Mouse (Mus musculus): ENCODE data around the gene Umod. TPM values are rescaled to one million over a fixed set of nuclear protein-coding genes. Genes with fewer than 3 reads are reported as not detected.

Gene Umod
- polyA plus RNA-seq, 1 experiment from 2014 or later = 3.5 TPM

- Histone ChIP-seq H3K4me2 (no peak overlapping the region), H3K27ac (no peak overlapping the region), H3K4me3 (replicated peaks) (no peak overlapping the region), H3K9ac (no peak overlapping the region), H3K27me3 (peaks cover 3% of the 10 kb centered on the region; the same call in 1 of the 2 replicates), H3K9me3 (replicated peaks) (no peaks in the 10 kb centered on the region), H3K36me3 (no peaks in the 10 kb centered on the region), H3K4me1 (no peaks in the 10 kb centered on the region)
- WGBS = 63% methylated on average over 10 of the region's 10 CpGs
- no peak for ATAC-seq (replicated peaks; ENCODE audit: low FRiP score)
Measured at GRCm38 (mm10) chr7:119515492-119516271, 36.6 kb upstream of the Umod start.

GRCm38 (mm10) chr7:119513056-119513455, 34.0 kb upstream of the Umod start:
- H3K9me3 ChIP-seq (replicated peaks) = no peaks in the 10 kb centered on the region
- no peak overlapping the region for H3K27ac ChIP-seq
- ATAC-seq (replicated peaks; ENCODE audit: low FRiP score) = peak; percentile 59; the same call in 1 of the 2 replicates
- H3K4me2 ChIP-seq = no peak overlapping the region
- no peak overlapping the region for H3K4me3 ChIP-seq (replicated peaks)
- no peaks in the 10 kb centered on the region for H3K4me1 ChIP-seq
- H3K36me3 ChIP-seq = no peaks in the 10 kb centered on the region
- 30% methylated on average over 7 of the region's 7 CpGs for WGBS
- no peak overlapping the region for H3K9ac ChIP-seq
- peaks cover 3% of the 10 kb centered on the region; the same call in 1 of the 2 replicates for H3K27me3 ChIP-seq

GRCm38 (mm10) chr7:119511143-119511542, 32.1 kb upstream of the Umod start:
- no peak overlapping the region for H3K4me3 ChIP-seq (replicated peaks)
- H3K4me2 ChIP-seq = no peak overlapping the region
- no peak overlapping the region for H3K9ac ChIP-seq
- peak; percentile 91 for ATAC-seq (replicated peaks; ENCODE audit: low FRiP score)
- no peaks in the 10 kb centered on the region for H3K9me3 ChIP-seq (replicated peaks)
- no peaks in the 10 kb centered on the region for H3K36me3 ChIP-seq
- 78% methylated on average over 4 of the region's 4 CpGs for WGBS
- no peaks in the 10 kb centered on the region for H3K4me1 ChIP-seq
- H3K27ac ChIP-seq = 0 out of 2 replicates have a peak overlapping the region, but pooled peaks have one; percentile 56
- peaks cover 3% of the 10 kb centered on the region; the same call in 1 of the 2 replicates for H3K27me3 ChIP-seq

- ATAC-seq (replicated peaks; ENCODE audit: low FRiP score) = no peak
- whole genome bisulfite sequencing = 83% methylated on average over 4 of the region's 4 CpGs
- Histone ChIP-seq H3K36me3 (no peaks in the 10 kb centered on the region), H3K27ac (no peak overlapping the region), H3K4me3 (replicated peaks) (no peak overlapping the region), H3K4me2 (no peak overlapping the region), H3K27me3 (no peaks in the 10 kb centered on the region), H3K9ac (no peak overlapping the region), H3K9me3 (replicated peaks) (no peaks in the 10 kb centered on the region), H3K4me1 (no peaks in the 10 kb centered on the region)
Measured at GRCm38 (mm10) chr7:119490041-119490780, 11.1 kb upstream of the Umod start.

GRCm38 (mm10) chr7:119486683-119487082, 7.6 kb upstream of the Umod start:
- ATAC-seq (replicated peaks; ENCODE audit: low FRiP score) = no peak
- no peak overlapping the region for H3K4me3 ChIP-seq (replicated peaks)
- H3K27ac ChIP-seq = no peak overlapping the region
- H3K9ac ChIP-seq = no peak overlapping the region
- no peaks in the 10 kb centered on the region for H3K9me3 ChIP-seq (replicated peaks)
- no peaks in the 10 kb centered on the region for H3K36me3 ChIP-seq
- H3K4me1 ChIP-seq = no peaks in the 10 kb centered on the region
- no peaks in the 10 kb centered on the region for H3K27me3 ChIP-seq
- H3K4me2 ChIP-seq = no peak overlapping the region
- WGBS = 85% methylated on average over 5 of the region's 5 CpGs

- H3K27me3 ChIP-seq = no peaks in the 10 kb centered on the region
- WGBS = 79% methylated on average over 4 of the region's 4 CpGs
- H3K36me3 ChIP-seq = no peaks in the 10 kb centered on the region
- no peak overlapping the region for H3K9ac ChIP-seq
- ATAC-seq (replicated peaks; ENCODE audit: low FRiP score) = no peak
- H3K4me2 ChIP-seq = no peak overlapping the region
- H3K27ac ChIP-seq = no peak overlapping the region
- peaks cover 2% of the 10 kb centered on the region; the same call in 1 of the 2 replicates for H3K4me1 ChIP-seq
- H3K9me3 ChIP-seq (replicated peaks) = no peaks in the 10 kb centered on the region
- no peak overlapping the region for H3K4me3 ChIP-seq (replicated peaks)
Measured at GRCm38 (mm10) chr7:119484154-119484553, 5.1 kb upstream of the Umod start.

GRCm38 (mm10) chr7:119476500-119477389, 2.3 kb downstream of the Umod start:
- Histone ChIP-seq H3K27ac (peak overlapping the region; percentile 27; the same call in 1 of the 2 replicates), H3K9me3 (replicated peaks) (no peaks in the 10 kb centered on the region), H3K9ac (no peak overlapping the region), H3K27me3 (no peaks in the 10 kb centered on the region), H3K4me3 (replicated peaks) (no peak overlapping the region), H3K4me2 (no peak overlapping the region), H3K36me3 (no peaks in the 10 kb centered on the region), H3K4me1 (peaks cover 13% of the 10 kb centered on the region)
- ATAC-seq (replicated peaks; ENCODE audit: low FRiP score) = peak; percentile 91
- WGBS = 54% methylated on average over 33 of the region's 33 CpGs

GRCm38 (mm10) chr7:119459185-119459584, 19.9 kb downstream of the Umod start, which contains the start of gene Gp2:
TSS of gene Gp2 (minus strand) at chr7:119459285.
- Histone ChIP-seq H3K36me3 (no peaks in the 10 kb centered on the region), H3K9ac (no peak within 1 kb of the TSS), H3K4me1 (no peaks in the 10 kb centered on the region), H3K9me3 (replicated peaks) (no peaks in the 10 kb centered on the region), H3K4me3 (replicated peaks) (no peak within 1 kb of the TSS), H3K27me3 (no peaks in the 10 kb centered on the region), H3K27ac (no peak within 1 kb of the TSS), H3K4me2 (no peak within 1 kb of the TSS)
- ATAC-seq (replicated peaks; ENCODE audit: low FRiP score) = no peak
- 91% methylated on average over 6 of the region's 6 CpGs for WGBS

GRCm38 (mm10) chr7:119454192-119454591, 24.9 kb downstream of the Umod start:
- no peak for ATAC-seq (replicated peaks; ENCODE audit: low FRiP score)
- H3K4me3 ChIP-seq (replicated peaks) = no peak overlapping the region
- H3K9ac ChIP-seq = no peak overlapping the region
- H3K4me1 ChIP-seq = no peaks in the 10 kb centered on the region
- H3K36me3 ChIP-seq = no peaks in the 10 kb centered on the region
- H3K27ac ChIP-seq = no peak overlapping the region
- no peaks in the 10 kb centered on the region for H3K9me3 ChIP-seq (replicated peaks)
- H3K27me3 ChIP-seq = no peaks in the 10 kb centered on the region
- no peak overlapping the region for H3K4me2 ChIP-seq
- 78% methylated on average over 7 of the region's 7 CpGs for WGBS

GRCm38 (mm10) chr7:119443849-119444248, 35.2 kb downstream of the Umod start:
- Histone ChIP-seq H3K4me2 (no peak overlapping the region), H3K9me3 (replicated peaks) (no peaks in the 10 kb centered on the region), H3K4me3 (replicated peaks) (no peak overlapping the region), H3K36me3 (no peaks in the 10 kb centered on the region), H3K9ac (no peak overlapping the region), H3K4me1 (no peaks in the 10 kb centered on the region), H3K27me3 (no peaks in the 10 kb centered on the region), H3K27ac (no peak overlapping the region)
- no peak for ATAC-seq (replicated peaks; ENCODE audit: low FRiP score)
- 73% methylated on average over 4 of the region's 4 CpGs for WGBS

GRCm38 (mm10) chr7:119441938-119442337, 37.1 kb downstream of the Umod start:
- Histone ChIP-seq H3K4me1 (no peaks in the 10 kb centered on the region), H3K27ac (no peak overlapping the region), H3K36me3 (no peaks in the 10 kb centered on the region), H3K9ac (no peak overlapping the region), H3K4me3 (replicated peaks) (no peak overlapping the region), H3K4me2 (no peak overlapping the region), H3K9me3 (replicated peaks) (no peaks in the 10 kb centered on the region), H3K27me3 (no peaks in the 10 kb centered on the region)
- 61% methylated on average over 1 of the region's 1 CpGs for WGBS
- no peak for ATAC-seq (replicated peaks; ENCODE audit: low FRiP score)

All from kidney, embryonic 15.5 days (tissue).